Mouse (Mus musculus): ENCODE measurements around the gene Man1a.

DNA sequence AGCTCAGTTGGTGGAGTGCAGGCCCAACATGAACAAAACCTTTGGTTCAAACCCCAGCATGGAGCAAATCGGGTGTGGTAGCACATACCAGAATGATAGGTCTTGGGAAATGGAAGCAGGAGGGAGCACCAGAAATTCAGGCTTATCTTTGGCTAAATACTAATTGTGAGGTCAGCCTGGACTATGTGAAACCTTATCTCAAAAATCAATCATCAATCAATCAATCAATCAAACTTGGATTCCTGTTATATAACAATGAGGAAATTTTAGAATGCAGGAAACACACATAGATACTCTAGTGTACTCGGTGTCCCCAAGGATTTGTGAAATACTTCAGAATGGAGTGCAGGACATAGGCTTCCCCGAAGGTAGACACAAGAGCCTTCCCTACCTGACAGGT is 17.8 kb downstream of the Man1a start:
- TF ChIP-seq EP300 (IDR thresholded peaks at IDR 0.05; ENCODE audit: low read depth) (no peak), CTCF (IDR thresholded peaks at IDR 0.05; ENCODE audit: low read depth) (no peak)
